Mouse (Mus musculus) heart, adult 9 months (tissue): Measurements from ENCODE around the gene Usp32.

ENCODE experiments used
- DNase-seq, 2 experiments: peaks; one replicate each; pipeline ENCODE4 v3.0.0; 2022; ENCODE audit warnings: low spot score in 2 of 2

Usp32 gene

DNA sequence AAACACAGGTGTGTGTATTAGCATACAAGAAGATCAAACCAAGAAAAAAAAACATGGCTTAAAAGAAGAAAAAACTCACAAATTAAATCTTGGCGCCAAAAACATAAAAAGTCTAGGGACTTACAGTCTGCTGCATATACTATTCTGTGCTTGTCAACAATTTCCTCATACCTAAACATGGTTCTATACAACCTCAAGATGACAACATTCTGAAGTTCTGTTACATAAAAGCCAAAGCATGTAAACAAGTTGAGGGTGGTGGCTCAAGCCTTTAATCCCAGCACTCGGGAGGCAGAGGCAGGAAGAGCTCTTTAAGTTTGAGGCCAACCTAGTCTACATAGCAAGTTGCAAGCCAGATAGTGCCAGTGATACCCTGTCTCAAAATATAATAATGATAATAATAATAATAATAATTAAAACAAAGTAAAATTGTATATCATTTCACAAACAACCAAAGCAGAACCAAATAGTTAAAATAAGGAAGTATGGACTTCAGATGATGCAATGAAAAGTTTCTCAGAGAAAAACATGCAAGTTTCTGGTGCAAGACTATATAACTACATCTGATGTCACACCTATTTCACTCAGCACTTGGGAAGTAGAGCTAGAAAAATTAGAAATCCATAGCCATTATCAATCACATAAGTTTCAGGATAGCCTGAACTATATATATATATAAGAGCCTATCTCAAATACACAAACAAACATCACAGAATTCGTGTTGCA is 16.5 kb downstream of the Usp32 start:
- no peak for DNase-seq

DNA sequence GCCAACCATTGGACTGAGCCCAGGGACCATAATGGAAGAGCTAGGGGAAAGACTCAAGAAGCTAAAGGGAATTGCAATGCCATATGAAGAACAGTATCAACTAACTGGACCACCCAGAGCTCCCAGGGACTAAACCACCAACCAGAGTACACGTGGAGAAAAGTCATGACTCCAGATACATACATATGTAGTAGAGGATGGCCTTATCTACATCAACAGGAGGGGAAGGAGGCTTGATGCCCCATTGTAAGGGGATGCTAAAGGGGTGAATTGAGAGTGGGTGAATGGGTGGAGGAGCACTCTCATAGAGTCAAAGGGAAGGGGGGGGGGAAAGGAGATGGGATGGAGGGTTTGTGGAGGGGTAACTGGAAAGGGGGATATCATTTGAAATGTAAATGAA is 17.9 kb downstream of the Usp32 start:
- DNase-seq, result no peak

DNA sequence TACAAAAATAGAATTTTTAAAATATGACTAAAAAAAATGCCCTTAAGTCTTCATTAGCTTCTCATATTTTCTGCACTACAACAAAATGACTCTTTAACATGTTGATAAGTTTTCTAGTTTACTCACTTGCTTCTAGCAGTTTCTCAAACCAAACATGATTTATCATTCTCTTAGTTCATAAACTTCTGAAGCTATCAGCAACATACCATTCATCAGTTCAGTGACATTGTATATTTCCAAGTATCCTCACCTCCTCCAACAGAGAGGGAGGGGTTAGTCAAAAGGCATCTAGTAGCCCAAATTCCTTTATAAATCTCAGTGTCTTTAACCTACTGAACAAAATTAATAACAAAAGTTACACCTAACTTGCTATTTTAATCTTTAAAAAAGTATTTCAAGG is 22.8 kb downstream of the Usp32 start:
- DNase-seq, result no peak

DNA sequence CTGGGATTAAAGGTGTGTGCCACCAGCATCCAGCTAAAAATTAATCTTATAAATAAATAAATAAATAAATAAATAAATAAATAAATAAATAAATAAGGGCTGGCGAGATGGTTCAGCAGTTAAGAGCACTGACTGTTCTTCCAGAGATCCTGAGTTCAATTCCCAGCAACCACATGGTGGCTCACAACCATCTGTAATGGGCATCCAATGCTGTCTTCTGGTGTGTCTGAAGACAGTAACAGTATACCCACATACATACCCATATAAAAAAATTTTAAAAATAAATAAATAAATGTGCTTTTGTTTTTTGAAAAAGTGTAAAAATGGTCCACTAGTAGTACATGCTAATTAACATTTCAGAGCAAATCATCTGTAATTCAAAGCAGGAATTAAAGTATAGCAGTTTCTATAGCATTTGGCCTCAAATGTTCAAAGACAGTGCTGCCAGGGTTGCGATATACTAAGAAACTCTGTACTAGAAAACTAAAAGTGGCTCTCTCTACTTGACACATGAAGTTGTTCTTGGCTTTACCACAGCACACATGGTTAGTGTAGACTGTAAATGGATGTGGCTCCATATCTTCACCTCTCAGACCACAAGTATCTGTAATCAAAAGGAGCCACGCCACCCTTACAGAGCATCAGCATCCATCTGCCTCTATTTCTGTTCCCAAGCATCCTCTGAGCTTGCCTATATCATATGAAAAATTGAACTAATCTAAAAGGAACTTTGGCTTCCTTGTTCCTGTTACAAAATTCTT is 23.7 kb downstream of the Usp32 start:
- no peak for DNase-seq

DNA sequence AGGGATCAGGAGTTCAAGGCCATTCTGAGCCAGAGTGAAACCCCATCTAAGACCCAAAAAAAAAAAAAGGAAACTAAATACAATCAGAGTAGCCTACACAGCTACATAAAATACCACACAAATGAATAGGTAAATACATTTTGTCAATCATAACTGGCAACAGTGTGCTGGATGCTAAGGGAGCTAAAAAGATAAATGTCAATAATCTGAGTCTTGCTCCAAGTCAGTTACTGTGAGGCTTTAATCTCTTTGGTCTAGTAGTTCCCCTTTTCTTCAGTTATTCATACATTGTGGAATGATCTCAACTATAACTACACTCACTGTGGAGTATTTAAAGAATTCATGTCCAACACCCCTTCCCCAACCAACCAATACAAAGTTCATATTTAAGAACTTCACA is 30.0 kb downstream of the Usp32 start:
- DNase-seq, result no peak

DNA sequence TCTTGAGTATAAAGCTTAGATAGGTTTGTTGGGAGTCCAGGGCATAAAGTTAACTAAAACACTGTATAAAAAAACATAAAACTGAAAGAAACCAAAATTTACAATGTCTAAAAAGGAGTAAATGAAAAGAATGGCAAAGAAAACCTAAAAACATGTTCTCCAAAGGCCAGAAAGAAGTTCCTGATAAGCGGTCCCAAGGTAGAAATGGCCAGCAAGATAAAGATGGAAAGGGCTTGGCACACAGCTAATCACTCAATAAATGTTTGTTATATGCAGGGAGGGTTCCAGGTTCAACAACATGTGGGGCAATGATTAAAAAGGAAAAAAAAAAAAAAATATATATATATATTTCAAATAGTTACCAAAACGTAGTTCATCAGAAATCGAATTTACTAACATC is 32.7 kb downstream of the Usp32 start:
- DNase-seq, result no peak

DNA sequence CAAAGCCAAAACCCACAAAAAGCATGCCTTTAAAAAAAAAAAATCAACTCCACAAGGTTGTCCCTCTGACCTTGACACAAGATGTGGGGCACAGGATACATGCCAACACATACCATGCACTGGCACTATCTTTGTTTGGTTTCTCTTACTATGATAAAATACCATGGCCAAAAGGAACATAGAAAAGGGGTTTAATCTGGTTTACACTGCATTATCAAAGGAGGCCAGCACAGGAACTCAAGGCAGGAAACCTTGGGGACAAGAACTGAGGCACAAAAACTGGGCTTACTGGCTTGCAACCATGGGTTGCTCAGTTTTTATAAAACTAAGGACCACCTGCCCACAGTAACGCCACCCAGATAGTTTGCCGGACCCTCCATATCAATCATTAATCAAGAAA is 34.1 kb downstream of the Usp32 start:
- DNase-seq, result no peak

DNA sequence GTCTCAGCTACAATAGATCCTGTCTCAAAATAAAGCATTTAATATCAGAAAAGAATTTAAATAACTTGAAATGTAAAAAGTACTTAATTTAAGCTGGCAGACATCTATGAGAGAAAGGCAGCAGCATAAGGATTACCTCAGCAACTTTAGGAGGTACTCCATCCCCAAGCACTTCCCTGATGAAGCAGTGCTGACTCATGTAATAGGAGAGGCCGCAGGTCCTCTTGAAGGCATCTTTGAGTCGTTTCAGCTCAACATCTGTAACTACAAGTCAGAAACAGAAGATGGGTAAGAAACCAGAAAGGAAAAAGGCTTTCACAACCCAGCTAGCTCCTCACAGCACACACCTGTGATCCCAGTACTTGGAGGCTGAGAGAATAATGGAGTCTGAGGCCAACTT is 36.2 kb downstream of the Usp32 start:
- DNase-seq, result no peak

DNA sequence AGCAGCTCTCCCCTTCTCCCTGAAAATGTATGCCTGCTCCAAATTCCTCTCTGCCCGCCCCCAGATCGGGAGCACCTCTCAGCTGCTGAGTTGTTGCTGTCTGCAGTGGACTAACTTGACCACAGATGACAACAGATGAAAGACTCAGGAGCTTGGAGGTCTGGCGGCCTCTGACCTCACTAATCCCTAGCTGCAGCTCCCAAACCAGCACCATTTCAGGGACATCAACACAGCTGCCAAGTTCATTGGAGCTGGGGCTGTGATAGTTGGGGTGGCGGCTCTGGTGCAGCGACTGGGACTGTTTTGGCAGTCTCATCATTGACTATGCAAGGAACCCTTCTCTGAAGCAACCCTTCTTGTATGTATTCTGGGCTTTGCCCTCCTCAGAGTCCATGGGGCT is 44.8 kb downstream of the Usp32 start:
- no peak for DNase-seq

DNA sequence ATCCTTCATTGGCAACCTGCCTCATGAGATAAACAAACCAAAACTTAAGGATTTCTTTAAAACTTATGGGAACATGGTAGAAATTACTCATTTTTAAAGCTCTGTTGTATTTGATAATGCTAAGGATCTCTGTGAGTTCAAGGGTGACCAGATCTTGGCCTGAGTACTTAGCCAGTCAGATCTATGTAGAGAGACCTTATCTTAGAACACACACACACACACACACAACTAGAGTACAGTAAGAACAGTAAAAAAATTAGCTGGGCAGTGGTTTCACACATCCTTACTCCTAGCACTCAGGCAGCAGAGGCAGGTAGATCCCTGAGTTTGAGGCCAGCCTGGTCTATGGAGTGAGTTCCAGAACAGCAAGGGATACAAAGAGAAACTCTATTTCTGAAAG is 53.7 kb downstream of the Usp32 start:
- DNase-seq, result no peak

DNA sequence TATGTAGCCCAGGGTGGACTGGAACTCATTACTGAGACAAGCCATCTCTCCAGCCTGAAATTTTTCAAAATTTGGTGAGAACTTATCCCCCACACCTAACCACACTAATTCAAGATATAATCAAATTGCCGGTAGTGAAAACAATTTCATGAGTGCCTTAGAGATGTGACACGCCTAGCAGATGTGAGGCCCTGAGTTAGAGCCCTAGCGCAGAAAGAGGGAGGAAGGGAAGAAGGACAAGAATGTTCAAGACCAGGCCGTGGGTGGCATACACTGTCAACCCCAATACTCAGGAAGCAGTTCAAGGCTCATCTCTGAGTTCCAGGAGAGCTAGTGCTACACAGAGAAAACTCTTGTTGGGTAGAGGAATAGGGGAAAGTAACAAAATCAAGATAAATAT is 72.1 kb downstream of the Usp32 start:
- DNase-seq, result no peak

DNA sequence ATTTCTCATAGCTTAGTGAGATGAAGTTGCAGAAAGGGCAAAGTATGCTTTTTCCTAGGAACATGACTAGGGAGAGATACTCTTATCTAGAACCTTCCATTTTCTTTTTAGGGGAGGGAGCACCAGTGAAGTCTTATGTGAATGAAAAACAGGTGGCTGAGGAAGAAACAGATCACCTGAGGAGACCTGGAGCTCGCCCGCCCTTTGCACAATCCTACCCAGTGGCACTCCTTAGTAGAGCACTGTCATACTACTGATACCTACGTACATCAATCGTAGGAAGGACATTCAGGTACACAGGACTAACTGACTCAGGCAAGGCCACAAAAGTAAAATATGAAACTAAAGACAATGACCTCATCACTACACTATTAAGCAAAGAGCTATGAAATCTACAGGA is 81.4 kb downstream of the Usp32 start:
- no peak for DNase-seq

DNA sequence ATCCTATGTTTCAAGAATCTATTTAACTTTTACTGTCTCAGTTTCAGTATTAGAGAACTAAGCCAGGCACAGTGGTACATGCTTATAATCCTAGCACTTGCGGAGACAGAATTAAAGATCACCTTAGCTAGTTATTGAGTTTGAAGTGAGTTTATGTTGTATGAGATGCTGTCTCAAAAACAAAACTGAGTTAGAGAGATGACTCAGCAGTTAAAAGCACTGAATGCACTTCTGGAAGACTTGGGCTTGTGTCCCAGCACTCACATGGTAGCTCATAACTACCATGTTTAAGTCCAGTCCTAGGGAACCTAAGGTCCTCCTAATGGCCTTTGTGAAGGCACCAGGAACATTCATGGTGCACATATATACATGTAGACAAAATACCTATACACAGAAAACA is 82.4 kb downstream of the Usp32 start:
- DNase-seq, result no peak

DNA sequence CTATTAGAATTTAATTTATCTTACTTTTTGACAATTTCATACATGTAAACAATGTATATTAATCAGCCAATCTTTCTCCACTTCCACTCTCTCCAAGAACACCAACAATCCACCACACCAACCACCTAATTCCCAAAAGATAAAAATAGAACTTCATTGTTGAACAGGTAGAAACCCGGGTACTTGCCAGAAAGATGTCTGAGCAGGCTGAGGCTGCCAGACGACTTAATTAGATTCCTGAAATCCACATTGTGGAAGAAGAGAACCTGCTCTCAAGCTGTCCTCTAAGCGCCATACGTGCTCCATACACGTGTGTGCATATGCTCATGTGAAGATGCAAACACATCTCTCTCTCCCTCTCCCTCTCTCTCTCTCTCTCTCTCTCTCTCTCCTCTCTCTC is 83.1 kb downstream of the Usp32 start:
- DNase-seq, result no peak

DNA sequence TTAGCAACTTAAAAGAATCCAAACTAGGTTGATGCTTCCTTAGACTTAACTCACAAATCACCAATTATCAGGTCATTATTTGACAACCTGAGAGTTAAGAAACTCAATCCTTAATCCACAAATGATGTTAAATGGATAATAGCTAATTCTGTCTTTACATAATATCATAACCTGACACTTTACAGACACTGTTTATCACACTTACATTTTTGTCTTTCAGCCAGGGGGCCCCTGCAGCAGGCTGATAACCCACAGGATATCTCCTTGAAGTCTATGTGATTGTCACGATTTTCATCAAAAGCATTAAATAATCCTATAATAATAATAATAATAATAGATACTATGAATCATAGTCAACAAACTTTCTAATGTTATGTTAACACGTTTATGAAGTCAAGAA is 84.4 kb downstream of the Usp32 start:
- DNase-seq, result no peak

DNA sequence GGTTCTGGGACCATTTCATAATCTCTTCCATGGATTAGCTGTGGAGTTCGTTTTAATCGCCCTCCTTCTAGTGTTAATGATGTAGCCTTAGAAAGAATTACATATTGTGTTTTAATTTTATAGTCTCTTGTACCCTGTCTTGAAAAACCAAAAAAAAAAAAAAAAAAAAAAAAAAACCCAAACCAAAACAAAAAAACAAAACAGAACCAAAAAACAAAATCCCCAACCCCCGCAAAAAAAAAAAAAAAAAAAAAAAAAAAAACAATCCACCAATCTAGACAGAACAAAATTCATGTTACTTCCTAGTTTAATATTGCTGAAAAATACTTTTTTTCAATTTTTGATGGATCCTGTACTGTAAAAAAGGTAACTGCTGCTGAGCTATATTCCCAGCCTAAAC is 100.7 kb downstream of the Usp32 start:
- DNase-seq, result no peak

DNA sequence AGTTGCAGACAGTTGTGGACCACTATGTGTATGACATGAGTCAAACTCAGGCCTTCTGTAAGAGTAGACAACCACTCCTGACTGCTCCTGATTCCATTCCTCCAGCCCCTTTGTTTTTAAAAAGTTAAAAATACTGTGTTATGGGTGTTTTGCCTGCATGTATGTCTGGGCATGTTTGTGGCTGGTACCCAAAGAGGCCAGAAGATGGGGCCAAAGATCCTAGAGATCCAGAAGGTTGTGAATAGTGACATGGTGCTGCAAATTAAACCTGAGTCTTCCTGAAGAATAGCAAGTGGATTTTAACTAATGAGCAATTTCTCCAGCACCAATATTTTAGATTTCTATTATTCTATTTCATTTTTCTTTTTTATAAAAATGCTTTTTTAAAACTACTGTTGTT is 126.8 kb downstream of the Usp32 start:
- DNase-seq, result no peak

DNA sequence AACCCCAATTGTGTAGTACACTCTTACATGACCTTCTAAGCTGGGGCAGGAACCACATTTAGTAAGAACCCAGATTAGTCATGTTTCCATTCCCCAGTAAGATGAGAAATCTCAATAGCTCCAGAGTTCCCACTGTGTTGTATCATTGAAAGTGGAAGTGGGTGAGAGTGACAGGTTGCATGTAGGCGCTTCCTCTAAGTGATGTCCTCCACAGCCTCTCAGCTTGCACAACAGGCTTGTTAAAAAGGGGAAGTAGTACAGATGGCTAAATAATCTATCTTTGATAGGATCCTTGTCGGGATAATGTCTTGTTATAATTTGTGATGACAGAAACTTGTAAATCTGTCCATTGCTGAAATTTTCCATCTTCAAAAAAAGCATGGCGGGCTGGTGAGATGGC is 136.4 kb downstream of the Usp32 start:
- DNase-seq, result peak in 1 of 2 experiments; percentile 15

DNA sequence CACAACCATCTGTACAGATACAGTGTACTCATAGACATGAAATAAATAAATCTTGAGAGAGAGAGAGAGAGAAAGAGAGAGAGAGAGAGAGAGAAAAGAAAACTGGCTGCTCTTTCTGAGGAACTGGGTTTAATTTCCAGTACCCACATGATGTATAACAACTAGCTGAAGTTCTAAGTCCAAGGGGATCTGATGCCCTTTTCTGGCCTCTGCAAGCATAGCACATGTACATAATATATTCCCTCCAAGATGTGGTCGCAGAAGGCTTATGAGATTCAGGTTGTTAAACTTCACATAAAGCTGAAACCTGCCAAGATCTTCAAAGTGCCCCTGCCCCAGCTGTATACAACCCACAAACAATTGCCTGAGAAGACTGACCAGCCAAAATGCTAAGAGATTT is 144.7 kb downstream of the Usp32 start:
- no peak for DNase-seq

DNA sequence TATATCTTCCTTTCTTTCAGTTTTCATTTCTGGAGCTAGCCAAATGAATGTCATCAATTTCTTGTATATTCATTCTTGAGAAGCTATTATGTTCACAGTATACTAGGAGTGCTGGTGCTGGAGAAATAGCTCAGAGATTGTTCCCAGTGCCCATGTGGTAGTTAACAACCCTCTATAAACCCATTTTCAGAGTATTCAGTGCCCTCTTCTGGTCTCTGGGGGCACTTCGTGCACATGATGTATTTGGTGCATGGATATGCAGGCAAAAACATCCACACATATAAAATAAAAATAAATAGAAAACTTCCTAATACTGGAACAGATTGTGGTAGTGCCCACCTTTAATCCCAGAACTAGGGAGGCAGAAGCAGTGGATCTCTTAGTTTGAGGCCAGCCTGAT is 147.0 kb downstream of the Usp32 start:
- no peak for DNase-seq

DNA sequence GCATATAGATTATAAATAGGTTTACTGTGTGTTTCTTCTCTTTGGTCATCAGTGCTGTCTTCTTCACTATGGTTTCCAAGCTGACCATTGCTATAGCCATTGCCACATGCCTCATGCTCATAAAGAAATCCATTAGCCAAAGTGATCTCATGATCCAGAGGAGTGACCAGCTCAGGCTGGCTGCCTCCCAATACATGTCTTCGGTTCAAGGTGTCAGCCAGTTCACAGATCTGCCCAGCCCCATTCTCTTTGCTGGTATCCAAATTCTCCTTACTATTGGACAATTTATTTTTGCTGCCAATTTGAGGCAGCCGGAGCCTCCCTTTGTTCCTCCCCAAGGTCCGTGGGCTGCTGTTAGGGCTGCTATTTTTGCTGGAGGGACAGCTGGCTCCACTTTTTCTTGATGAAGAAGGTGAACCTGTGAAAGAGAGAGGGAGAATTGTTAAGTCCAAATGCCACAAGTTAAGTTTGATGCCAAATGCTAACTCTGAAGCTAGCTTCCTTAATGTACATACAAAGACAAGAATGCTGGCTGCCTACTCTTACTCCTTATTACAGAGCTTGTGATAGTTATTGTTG is 151.5 kb downstream of the Usp32 start:
- peak in 1 of 2 experiments; percentile 26 for DNase-seq

DNA sequence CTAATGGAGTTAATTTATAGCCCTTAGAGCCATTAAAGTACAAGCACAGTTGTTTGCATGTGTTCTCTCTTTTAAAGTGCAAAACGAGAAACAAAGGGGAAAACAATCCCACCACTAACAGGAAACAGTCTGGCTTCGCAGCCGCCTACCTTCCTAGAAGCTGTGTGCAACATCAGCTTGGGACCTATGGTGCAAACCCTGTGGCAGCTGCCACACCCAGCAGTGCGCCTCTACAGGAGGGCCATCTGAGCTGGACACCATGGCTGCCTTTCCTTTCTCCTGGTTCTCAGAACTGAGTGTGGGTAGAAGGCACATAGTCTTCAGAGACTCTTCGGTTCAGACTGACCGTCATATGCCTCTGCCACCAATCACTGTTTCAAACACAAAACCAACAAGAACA is 154.5 kb downstream of the Usp32 start:
- no peak for DNase-seq

DNA sequence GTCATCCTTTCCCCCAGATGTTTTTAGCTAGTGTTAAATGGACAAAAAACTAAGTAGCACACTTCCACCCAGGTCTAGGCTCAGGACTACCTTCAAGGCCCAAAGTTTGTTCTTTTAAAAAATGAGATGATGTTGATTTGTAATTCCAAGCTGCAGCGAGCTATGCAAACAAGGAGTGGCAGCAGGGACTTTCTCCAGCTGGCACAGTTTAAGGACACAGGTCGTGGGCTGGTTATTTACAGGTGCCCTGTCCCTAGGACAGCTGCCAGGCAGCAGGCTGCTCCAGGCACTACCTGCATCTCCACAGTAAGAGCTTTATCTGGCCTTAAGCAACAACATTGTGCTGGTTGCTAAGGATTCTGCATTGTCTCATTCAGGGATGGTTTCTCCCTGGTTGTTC is 159.3 kb downstream of the Usp32 start:
- DNase-seq, result no peak
